Mouse (Mus musculus) left cerebral cortex, postnatal 25 days (tissue): ENCODE data around the gene Tacc2. TPM values are rescaled to one million over a fixed set of nuclear protein-coding genes. Genes with fewer than 3 reads are reported as not detected.
"Not testable (repeated sequence)": the region's sequence is repeated elsewhere in the genome, so short reads cannot be mapped to it uniquely, and the experiment has no call there.

Experiments
- DNase-seq, 2 experiments: peaks; one replicate each; pipeline ENCODE4 v3.0.0; 2022; ENCODE audit warnings: low spot score in 2 of 2, mixed read lengths in 1 of 2
- intact Hi-C: fragments of 180-260 bp; cut with DNase I; formaldehyde crosslinking; loops from one replicate; pipeline ENCODE4 v1.15.1; 2025
- total RNA-seq, 2 experiments: library from RNA; stranded (reverse); gene quantifications; 2 replicates each; pipeline ENCODE4 v1.2.3; 2021

The Tacc2 gene
- total RNA-seq, 2 experiments from 2014 or later = 62.2 to 62.7 TPM

DNA sequence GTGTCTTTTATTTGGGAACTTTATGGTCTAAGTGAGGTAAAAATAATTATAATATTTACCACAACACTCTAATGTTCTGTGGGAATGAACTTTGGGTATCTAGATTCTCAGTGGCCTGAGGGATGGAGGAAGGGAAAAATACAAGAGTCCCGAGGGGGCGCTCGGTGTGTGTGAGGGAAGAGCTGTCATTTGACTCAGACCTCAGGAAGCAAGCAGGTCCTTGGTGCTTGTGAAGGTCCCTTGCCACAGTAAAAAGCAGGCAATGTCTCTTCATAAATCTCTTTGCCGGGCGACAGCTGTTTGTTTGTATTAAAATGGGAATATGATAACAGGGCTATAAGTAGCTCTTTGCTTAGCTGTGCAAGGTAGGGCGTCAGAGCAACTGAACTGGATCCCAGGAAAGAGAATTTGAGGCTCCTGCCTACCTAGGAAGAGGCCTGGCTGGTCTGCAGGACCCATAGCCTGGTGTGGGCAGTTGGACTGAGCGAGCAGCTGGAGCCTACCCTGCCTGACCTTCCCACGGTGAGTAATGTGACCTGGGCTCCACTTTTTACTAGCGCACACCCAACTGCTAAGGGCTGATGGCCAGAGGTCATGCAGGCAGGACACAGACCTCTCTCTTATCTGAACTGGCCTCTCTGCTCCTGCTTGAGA is 8.3 kb upstream of the Tacc2 start:
- intact Hi-C loops = no loop called here
- DNase-seq = no peak

DNA sequence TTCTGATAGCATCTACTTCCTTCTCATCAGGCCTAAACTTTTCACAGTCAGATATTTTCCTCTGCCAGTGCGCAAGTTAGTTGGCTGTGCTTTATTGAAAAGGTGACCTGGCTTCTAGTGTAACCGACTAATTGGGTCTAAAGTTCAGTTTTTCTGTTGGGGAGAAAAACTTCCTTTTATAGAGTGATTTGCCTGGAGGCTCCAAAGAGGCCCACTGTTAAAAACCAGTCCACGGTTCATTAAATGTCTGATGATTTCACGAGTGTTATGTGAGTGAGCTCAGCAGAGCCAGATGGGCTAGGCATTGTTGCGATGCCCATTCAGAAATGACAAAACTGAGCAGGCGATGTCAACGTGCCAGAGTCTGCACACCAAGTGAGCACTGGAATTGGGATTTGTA is 6.8 kb upstream of the Tacc2 start:
- DNase-seq = no peak
- intact Hi-C loops = no loop called here

DNA sequence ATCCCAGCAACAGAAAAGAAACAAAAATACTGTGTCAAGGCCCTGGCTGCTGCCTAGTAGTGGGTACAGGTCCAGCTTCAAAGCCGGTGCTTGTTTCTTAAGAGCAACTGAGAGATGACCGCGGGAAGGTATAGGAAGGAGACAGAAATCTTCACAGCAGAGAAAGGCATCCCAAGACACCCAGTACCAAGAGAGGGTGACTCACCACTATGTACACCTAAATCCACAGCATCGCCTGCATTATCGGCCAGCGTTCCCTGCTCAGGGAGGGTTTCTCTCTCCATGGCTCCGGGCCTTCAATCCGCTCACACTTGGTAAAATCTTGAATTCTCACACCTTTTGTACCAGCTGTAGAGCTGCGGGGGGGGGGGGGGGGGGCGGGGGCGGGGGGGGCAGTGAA is 4.4 kb upstream of the Tacc2 start, which contains the start of gene Nsmce4a:
Gene Nsmce4a, minus strand, starts transcription at position 298 of the 400 bp plus-strand sequence.
- no peak for DNase-seq

DNA sequence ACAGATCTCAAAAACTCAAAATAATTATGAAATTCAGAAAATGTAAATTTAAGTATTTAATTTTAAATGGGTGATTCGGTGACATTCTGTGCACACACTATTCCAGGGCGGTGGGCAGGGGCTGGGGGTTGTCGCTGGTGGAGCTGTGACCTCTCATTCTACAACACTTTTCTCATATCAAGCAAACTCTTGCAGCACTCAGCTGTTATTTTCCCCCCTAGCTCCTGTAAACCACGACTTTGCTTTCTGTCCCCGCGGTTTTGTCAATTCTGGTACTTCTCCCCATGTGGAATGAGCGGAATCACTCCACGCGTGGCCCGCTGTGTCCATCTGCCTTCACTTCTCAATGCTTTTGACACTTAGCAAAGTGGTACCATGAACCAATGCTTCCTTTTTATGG is 3.5 kb upstream of the Tacc2 start:
- intact Hi-C loops = no loop called here
- DNase-seq = no peak

More for the DNA sequence above, 4.4 kb upstream of the Tacc2 start, which contains the start of gene Nsmce4a:
- intact Hi-C loops = no loop called here

DNA sequence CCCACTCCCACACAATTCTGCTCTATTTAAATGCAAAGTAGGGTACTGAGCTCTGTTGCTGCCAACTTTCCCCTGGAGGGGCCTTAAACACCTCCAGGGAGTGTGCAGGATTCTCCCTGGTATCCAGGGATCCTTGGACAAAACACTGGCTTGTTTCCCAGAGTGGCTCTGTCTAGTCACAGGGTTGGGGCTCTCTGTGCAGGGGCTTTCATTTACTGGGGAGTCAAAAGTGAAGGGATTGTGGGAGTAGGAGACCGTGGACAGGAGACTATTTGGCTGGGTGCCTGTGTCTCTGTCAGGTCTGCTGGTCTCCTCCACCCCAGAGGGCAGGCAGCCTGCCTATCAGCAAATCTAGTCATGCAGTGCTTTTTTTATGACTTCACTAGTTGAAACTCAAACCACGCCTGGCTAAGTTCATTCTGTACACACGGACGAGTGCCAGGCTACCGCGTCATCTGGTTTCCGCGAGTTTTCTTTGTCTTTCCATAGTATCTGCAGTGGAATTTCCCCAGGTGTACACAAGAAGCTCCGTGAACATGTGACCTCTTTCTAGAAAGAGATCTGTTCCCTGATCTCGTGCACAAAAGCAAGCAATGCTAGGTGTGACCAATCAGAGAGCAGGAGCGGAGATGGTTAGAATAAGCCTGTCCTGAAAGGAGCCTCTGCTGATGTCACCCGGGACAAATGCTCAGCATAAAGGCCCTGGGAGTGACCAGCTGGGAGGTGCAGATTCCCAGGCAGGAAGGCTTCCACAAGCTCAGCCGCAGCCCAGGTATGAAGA is 2.8 kb upstream of the Tacc2 start:
- no peak for DNase-seq
- intact Hi-C loops = no loop called here

DNA sequence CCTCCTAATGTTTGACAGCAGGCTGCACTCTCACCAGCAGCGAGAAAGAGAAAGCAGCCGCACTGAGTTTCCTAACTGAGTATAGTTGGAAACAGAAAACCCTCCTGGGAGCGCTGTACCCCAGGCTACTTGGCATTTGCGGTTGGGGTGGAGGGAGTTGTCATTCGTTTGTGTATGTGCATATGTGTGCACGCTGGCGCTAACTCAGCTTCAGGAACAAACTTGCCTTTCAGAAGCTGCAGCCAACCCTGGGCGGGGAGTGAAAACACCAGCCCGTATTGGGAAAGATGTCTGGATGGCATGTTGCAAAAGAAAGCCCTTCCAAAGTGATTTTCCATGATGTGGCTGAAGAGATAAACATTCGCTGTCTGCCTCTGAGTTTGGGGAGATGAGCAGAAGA is 257 bp upstream of the Tacc2 start:
- intact Hi-C loops = no loop called here
- peak in 1 of 2 experiments; percentile 47 for DNase-seq

DNA sequence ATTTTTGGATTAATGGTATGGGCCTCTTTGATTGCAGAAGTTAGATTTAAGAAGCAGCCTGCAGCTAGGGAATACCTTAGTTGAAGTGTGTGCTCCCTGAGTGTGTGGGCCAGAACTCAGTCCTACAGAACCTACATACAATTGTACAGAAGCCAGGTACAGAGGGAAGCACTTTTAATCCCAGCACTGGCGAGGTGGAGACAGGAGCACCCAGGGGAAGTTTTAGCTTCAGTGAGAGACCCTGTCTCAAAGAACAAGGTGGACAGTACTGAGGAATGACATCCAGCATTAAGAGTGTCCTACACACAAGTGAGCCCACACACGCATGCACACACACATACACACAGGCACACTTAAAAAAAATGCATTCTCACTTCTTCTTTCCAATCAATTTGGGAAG is 828 bp downstream of the Tacc2 start:
- no peak for DNase-seq
- intact Hi-C loops = no loop called here

DNA sequence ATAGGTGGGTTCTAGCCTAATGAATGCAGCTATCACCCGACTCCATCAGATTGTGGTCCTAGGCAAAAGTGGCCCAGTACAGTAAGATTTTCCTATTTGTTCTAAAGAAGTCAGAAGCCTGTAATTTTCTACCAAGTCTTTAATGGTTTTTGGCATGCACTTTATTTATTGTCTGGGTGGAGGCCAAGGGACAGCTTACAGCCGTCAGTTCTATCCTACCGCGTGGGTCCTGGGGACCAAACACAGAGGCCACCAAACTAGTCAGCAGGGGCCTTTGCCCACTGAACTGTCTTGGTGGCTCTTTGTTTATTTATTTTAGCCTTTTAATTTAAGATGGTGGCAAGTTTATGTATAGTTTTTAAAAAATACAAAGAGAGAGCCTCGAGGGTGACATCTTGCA is 1.4 kb downstream of the Tacc2 start:
- intact Hi-C loops = no loop called here
- DNase-seq = no peak

DNA sequence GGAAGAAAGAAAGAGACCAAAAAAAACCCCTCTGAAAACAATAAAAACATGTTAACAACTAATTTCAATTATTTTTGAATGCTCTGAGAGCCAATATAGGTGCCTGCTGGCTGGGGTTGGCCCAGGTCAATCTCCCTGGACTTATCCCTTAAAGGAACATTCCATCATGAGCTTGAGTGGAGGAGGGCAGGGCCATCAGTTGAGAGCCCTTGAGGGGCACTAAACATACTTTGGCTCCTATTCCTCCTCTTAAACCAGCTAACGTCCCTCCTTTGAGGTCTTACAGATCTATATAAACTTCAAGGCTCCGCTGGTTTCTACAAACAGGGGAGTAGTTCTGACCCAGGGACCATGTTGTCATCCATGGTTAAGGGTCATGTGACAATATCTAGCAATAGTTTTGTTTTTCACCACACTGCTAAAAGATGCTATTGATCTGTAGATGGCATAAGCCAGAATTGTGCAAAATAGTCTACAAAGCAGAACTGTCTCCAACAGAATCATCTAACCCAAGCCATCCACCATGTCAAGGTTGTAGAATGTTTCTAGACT is 9.4 kb downstream of the Tacc2 start:
- intact Hi-C loops = no loop called here
- no peak for DNase-seq

DNA sequence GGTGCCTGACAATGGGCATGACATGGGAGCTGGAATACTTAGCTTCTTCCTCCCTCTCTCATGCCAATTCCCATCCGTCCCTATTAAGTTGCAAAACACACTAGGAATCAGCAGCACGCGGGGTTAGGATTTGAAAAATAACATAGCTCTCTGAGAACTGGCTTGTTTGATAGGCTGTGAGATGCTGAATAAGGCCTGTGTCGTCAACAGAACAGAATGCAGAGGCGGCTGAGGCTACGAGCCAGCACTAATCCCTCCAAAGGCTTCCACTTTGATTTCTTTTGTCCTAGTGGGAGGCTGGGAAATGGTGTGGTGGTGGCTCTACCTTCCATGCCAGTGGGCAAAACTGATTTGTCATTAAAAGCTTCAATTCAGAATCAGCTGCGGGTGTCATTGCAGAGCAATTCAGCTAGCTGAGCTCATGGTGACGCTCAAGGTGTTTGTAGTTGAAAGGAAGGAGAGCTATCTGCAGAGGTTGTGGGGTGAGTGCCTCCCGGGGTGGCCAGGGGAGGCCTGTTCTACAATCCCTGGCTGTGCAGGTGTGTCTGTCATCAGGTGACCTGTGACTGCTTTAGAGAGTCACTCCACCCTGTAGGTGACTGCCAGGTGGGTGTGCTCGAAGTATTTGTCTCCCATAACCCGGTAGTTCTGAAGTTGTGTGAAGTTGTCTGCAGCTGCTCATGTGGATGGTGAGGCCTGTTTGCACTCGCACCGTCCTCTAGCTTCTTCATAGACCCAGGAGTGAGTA is 13.0 kb downstream of the Tacc2 start:
- DNase-seq = peak in 1 of 2 experiments; percentile 15
- intact Hi-C loops = no loop called here

DNA sequence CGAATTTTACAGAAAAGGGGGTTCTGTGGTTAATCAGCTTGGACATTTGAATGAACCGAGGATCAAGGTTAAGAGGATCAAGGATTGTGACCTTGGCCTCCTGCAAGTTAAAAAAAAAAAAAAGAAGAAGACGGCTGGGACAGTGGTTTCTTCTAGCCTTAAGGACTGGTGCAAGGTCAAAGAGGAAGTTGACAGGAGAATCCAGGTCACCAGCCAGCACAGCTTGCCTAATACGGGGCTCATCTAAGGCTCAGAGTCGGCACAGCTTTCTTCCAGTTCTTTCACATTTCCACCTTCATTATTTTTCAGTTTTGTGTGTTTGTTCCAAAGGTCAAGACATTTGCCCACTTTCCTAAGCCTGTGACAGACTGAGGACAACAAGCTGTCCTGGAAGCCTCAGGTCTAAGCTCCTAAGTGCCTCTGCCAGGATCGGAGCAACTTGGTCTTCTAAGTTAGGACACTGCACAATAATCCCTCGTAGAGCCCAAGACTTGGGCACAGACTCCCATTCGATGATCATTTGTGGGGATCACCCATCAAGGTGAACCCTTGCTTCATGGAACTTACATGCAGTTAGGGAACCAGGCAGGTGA is 13.7 kb downstream of the Tacc2 start:
- intact Hi-C loops = no loop called here
- no peak for DNase-seq

DNA sequence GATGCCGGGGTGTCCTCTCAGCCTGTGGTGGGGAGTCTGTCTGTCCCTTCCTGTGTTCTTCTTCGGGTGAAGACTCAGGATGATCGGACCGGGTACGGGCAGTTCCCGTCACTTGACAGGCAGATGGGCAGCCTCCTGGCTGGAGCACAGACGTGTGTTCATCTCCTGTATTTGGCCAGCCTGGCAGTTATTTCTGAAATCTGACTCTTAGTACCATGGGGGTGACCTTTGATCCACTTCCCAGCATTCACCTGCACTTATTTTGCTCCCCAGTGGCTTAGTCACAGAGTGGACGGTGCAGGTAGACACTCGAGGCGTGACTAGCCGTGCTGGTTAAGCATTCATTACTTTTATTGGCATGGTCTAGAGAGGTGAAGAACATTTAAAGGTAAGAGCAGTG is 15.7 kb downstream of the Tacc2 start:
- DNase-seq, intact Hi-C loops: not testable (repeated sequence)

DNA sequence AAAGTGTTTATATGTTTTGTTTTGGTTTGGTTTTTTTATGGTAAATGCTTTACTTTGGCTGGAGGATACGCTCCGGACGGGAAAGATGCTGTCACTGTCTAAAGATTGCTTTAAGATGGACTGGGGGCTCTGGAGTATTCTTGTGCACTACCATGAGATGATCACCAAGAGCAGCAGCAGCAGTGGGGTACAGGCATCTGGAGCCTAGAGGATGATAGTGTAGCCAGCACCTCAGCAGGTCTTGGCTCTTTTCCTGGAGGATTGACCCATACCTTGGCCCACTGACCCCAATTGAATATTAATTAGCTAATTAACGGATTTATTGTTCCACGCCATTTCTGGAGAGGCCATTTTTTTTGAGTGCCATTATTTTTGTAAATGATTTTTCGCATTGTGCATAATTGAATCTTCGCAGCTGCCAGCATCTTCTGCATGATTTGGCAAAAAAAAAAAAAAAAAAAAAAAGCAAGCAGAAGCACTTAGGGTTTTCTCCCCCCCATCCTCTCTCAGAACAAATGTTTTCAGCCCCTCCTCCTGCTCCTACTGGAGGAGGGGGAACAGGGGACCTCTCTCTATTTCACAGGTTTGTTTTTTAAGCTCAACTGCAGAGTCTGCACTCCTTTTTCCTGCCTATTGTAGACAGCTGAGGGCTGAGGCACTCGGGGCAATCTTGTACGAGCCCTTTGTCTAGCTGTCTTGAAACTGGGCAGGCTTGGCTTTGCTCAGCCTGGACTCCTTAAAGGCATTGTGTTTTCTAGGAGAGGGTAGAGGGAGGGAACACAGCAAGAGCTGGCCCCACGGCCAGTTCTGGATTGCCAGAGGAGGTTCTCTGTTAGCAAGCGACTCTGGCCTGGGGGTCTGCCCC is 16.4 kb downstream of the Tacc2 start:
- DNase-seq, intact Hi-C loops: not testable (repeated sequence)

DNA sequence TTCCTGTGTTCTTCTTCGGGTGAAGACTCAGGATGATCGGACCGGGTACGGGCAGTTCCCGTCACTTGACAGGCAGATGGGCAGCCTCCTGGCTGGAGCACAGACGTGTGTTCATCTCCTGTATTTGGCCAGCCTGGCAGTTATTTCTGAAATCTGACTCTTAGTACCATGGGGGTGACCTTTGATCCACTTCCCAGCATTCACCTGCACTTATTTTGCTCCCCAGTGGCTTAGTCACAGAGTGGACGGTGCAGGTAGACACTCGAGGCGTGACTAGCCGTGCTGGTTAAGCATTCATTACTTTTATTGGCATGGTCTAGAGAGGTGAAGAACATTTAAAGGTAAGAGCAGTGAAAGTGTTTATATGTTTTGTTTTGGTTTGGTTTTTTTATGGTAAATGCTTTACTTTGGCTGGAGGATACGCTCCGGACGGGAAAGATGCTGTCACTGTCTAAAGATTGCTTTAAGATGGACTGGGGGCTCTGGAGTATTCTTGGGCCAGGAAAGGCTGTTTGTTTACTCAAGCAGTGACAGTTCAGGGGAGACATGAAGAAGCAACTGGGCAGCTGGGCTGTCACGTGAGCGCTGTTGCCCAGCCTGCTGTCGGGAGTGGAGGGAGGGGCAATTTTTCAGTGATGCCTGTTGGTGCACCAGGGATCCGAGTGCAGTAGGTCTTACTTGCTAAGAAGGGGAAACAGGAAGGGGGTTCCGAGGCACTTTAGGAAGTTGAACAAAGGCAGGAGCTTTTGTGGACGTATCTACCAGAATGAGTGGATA is 19.0 kb downstream of the Tacc2 start:
- DNase-seq, intact Hi-C loops: not testable (repeated sequence)

DNA sequence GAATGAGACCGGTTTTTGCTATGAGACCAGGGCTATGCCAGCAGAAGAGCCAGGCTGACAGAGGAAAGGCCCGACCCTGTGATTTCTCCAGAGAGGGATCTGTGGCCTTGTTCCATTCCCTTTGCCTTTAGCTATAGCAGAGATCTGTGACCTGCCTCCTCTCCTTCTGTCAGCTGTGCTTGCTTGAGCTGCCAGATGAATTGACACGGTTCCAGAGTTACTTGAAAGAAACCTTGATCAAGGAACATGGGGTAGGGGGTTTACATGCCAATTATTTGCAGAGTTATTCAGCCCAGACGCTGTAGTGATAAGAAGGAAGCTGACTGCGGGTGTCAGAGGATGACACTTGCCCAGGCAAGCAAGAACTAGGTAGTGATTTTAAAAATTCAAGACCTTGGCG is 20.3 kb downstream of the Tacc2 start:
- intact Hi-C loops = no loop called here
- no peak for DNase-seq

DNA sequence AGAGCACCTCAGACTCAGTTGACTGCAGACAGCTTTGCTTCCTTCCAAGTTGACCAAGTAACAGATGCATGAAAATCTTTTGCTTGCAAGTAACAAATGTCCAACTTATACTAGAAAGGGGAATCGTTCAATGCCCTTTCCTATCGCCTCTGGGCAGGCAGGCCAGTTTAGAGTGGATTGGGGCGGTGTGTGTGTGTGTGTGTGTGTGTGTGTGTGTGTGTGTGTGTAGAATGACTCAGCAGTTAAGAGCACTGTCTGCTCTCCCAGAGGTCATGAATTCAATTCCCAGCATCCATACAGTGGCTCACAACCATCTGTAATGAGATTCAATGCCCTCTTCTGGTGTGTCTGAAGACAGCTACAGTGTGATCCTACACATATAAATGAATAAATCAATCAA is 22.8 kb downstream of the Tacc2 start:
- DNase-seq = no peak
- intact Hi-C loops = loop anchor here (5.0 kb wide), 2 partner anchors 68 to 92 kb away; no protein-coding TSS in a partner anchor

DNA sequence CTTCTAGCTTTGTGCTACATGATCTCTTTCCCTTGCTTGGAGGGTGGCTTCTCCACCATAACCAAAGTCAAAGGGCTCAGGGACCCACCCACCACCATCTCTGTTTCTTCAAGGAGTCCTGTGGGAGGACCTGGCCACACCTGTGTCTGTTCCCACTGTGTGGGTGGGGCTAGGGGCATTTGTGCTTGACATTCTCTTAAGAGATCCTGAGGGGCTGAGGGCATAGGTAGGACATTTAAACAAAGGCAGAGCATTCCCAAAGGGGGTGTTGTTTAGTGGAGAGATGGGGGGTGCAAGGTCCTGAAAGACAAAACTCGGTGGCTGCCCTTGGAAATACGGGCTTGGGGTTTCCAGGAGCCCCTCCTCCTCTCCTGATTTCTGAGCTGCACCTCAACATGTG is 23.3 kb downstream of the Tacc2 start:
- intact Hi-C loops = loop anchor here (5.0 kb wide), 2 partner anchors 68 to 92 kb away; no protein-coding TSS in a partner anchor

DNA sequence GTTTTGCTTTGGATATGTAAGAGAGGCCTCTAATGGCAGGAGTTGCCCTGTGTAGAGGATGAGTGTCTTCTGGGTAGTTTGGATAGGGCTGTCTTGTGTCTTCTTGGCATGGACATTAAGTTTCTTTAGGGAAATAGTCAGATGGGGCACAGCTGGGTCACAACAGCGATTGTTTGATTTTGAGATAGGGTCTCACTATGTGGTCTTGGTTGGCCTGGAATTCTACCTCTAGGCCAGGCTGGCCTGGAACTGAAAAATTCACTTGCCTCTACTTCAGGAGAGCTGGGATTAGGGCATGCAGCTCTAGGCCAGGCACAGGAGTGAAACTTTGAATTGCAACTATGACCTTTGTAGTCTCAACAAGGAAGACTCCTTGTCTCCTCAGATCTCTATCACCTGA is 25.6 kb downstream of the Tacc2 start:
- DNase-seq = no peak
- intact Hi-C loops = loop anchor here (5.0 kb wide), 2 partner anchors 71 to 89 kb away; no protein-coding TSS in a partner anchor

More for the DNA sequence above, 23.3 kb downstream of the Tacc2 start:
- DNase-seq = no peak
